Mouse (Mus musculus) embryo, embryonic 11.5 days (tissue): ENCODE data around the gene Cyyr1.
"Not testable (repeated sequence)": the region's sequence is repeated elsewhere in the genome, so short reads cannot be mapped to it uniquely, and the experiment has no call there.

Source experiments
- DNase-seq: peaks from one replicate; pipeline ENCODE4 v3.0.0-alpha.2; 2012; ENCODE audit warnings: low read depth, low spot score

Cyyr1 gene

DNA sequence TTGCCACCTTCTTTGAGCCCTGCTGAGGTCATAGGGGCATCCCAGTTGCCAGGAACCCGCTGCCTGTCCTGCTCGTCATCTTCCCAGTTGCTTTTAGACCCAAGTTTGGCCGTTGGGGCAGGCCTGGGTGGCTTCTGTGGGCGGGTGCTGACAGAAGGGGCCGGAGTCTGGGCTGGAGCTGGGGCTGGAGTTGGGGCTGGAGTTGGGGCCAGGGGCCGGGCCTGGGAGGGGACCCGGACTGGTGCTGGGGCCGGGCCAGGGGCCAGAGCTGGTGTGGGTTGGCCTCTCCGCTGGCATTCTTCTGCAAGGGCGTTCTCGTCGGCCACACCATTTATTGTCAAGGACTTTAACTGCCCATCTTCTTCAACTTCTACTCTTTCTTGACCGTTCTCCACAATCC, at the start of gene Cyyr1:
Gene Cyyr1, minus strand, starts transcription at position 101 of the 400 bp plus-strand sequence.
- not testable (repeated sequence) for DNase-seq

DNA sequence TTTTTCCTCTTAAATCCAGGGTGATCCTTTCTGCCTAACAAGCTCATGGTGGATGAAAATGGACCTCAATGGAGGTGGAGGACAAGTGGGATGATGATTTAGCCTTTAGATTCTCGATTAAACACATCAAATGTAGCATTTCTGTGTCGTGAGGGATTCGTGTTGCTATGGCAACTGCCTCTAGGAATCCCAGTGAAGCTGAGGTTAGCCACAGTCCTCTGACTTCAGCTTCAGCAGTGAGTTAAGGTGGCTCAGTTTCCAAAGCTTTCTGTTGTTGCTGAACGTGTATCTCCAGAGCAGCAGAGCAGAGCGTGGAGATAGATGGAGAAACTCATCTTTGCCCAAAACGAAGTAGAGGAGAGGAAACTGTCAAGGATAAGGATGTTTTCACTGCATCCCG, 35.6 kb upstream of the Cyyr1 start:
- DNase-seq: no peak

DNA sequence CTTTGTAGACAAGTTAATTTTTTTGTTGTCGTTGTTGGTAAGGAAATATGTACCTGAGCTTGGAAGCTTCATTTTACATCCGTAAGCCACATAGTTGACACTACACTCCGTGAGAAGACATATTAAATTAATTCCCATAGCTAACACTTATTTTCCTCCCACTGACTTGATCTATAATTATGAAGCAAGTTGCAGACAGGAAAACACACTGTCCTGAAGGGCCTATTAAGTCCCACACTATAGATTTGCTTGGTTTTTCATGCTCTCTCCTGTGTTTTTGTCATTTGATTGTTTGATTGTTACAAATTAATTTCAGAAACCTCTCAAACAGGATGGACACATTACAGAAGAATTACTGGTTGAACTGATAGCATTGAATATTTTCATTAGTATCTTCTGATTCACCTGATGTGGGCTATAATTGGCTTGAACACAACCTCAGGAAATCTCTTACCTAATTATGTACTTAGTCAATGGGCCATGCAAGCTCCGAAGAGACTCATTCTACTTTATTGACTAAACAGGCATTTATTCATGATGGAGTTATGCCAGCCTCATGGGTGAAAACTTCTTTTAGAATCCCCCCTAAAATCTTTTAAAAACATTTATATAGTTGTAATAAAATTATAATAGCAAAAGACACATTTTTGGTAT, 34.5 kb upstream of the Cyyr1 start:
- no peak for DNase-seq

DNA sequence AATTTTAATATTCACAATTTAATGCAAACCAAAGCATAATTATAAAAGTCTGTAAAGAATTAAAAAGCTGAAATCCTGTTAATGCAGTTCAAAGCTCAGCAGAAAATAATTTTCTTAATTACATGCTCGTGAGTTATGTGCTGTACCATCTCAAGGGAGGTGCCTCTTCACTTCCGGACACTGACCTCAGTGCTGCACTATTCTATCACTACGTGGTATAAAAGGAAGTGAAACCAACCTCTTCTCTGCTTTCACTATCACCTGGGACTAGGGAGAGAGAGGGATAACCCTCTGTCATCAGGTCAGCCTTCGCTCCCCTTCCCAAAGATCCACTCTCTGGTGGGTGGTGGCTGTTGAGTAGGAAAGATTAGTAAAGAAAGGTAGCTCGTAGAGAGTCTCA, 13.3 kb upstream of the Cyyr1 start:
- no peak for DNase-seq

DNA sequence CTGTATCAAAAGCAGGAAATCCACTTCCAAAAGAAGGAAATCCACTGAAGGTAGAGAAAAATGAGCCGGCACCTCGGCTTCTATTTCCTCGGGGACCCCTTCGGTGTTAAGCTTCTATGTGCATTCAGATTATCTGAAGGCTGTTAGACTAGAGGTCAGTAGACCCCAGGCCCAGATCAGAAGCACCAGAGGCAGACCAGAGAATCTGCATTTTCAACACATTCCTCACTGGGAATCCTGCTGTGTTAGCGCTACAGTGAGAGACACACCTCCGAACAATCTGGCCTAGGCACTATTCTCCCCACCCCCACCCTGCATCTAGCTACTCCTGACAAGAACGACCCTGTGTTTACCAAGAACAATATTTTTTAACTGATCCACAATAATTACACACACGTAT, 641 bp upstream of the Cyyr1 start:
- DNase-seq: no peak

DNA sequence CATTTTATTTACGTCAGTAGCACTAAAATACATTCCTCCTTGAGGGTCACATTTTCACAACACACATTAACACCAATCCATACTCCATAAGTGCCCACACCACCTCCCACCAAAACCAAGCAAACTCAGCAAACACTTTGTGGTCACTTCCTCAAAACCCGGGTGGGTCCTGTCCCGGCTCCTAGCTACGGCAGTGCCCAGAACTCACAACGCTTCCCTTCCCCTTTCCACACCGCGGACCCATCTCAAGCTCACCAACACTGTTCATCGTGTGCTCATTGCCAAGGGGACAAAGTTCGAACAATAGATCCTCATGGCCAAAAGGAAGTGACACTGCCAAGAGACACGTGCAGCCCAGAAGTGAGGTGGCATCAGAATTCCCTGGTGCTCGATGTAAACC, 1.2 kb downstream of the Cyyr1 start:
- DNase-seq: not testable (repeated sequence)

DNA sequence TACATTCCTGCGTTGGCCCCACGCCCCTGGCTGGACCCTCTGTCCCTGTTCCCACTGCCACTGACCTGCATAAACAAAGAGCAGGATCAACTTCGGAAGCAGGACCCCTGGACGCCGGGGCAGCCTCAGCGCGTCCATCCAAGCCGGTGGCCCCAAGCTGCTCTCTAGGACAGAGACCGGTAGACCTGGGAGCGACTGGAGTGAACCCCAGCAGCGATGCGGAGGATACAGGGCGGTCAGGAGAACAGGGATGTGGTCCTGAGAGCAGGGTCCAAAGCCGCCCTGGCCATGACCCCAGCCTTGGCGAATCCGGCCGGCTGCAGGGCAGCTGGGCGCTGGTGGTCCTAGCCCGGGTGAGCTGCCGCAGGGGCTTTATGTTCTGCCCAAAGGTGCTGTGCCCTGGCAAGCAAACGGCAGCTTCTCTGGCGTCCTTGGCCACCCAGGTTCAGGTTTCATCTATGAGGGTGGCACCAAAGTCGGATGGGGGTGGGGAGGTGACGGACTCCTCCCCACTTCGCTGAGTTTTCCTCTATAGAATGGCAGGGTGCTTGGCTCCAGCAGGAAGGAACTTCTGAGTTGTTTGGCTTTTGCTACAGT, 3.1 kb downstream of the Cyyr1 start:
- no peak for DNase-seq

DNA sequence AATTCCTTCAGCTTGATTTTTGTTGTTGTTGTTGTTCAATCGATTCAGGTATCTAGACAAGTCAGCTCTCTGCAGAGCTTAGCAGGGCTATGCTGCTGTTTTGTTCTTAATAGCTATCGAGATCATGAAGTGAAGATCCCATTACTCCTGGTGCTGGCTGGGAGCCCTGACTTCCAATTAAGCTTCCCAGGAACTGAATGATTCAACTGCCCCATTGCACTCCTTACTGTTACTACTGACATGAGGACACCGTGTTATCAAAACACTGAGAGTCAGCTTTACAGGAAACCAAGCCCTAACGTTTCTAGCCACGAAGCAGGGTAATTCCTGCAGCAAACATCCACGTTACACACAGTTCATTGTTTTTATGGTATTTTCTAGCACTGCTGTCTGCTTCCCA, 6.7 kb downstream of the Cyyr1 start:
- DNase-seq: no peak

DNA sequence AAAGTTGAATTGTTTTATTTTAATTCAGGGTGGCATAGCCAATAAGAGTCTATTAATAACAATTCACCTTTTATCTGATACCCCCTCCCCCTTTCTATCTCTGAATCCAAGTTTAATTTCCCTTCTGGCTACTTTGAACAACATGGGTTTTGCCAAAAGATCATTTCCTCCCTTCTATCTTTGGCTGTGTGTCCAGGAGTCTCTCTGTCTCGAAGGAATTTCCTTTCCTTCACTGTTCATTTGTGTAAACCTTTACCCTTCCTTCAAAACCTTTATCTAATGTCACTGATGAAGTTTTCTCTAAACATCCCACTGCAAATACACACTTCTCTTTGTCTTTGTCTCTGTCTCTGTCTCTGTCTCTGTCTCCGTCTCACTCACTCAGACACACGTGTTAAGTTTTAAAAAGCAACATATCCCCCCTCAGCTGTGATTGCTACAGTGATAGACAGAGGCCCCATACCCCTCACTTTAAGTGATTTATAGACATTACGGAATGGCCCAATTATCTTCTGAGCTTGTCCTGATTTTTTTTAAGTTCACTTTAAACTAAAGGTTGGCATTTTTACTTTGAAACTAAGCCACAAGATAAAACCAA, 11.4 kb downstream of the Cyyr1 start:
- no peak for DNase-seq

DNA sequence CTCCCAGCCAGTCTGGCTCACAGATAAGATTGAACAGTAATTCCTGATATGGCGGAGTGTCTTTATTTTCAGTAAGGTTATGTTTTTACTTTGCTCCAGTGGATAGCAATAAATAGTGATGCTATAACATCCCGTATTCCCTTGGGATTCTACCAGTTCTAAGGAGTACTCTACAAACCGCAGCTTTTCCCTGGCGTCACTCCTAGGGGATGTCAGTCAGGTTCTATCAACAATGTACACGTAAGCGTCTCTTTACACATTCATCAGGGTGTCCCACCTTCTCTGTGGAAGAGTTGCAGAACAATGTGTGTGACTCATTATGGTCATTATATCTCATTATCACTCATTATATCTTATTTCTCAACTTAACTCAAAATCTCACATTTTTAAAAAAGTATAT, 12.2 kb downstream of the Cyyr1 start:
- no peak for DNase-seq

DNA sequence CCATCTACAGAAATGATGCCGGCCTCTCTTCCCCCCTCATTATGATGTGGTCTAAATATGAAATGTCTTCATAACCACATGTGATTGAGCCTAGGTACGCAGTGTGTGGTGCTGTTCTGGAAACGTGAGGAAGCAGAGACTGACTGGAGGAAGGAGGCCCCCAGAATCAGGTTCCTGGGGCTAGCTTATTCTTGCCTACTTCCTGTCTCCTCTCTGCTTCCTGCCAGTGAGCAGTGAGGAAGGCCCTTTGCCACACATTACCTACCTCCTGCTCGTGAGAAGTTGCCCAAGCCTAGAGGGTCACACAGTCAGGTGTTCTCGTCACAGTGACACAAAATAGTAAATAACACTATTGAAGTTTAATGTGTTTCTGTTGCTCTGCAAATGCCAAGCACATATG, 14.8 kb downstream of the Cyyr1 start:
- DNase-seq: no peak

DNA sequence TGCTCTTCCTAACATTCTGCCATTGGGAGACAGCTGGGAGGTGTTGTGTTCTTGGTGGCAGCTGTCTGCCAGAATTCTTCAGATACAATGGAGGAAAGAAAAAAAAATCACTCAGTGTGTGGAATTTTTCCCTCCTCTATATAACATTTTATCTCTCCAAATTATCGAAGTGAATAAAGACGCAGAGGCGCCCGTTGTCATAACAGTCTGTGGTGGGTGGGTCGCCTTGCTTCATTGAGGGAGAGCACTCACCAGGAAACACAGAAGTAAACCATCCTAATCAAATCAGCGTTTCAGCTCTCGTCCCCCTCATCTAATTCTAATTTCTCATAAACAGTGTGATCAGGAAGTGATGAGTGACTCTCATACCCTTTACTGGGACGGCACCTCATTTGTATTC, 17.1 kb downstream of the Cyyr1 start:
- DNase-seq: no peak

DNA sequence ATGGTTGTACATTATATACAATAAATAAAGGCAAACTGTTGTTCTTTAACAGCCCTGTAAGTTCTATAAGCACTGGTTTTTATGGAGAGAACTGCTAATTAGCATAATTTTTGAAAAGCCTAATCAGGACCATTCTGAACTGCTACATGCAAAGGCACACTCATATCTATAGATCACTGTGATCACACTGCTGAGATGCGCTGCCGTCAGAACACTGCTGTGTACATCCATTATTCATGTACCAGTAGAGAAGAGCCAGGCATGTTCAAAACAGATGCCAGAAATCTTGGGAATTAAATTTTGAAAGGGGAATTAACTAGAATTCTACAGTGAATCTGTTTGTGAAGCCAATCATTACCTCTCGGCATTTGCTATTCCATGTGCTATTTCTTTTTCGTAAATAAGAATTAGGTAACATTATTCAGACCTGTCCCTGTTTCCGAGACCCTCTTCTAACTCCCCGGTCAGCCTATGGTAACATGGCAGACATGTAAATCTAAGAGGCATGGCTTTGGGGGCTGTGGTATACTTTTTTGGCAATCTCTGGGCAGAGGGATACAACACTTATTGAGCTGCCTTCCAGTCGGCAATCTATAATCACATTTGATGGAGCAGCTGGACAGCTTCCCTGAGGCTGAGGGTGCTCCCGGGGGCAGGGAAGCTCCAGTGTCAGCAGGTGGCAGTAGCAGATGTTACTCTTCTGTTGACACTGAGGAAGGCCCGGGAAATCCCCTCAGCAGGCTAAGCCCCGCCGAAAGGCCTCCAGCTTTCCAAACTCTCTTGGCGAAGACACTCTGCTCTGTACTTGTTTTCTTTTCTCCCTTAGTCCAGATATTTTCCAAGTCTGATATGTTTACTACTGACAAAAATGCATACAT, 25.2 kb downstream of the Cyyr1 start:
- DNase-seq: no peak

DNA sequence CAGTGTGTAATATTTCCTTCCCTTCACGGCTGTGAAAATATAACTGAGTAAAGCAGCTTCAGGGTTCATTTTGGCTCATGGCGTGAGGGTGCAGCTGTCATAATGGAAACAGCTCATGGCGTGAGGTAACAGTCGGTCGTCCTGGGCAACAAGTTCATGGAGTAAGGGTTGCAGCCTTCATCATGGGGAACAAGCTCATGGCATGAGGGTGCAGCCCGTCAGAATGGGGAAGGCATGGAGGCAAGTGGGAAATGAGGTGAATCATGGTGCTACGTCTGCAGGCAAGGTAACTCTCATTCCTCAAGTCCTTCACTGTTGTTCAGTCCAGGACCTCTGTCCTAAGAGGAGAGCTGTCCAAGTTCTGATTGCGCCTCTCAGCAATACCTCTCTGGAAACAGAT, 28.6 kb downstream of the Cyyr1 start:
- no peak for DNase-seq

DNA sequence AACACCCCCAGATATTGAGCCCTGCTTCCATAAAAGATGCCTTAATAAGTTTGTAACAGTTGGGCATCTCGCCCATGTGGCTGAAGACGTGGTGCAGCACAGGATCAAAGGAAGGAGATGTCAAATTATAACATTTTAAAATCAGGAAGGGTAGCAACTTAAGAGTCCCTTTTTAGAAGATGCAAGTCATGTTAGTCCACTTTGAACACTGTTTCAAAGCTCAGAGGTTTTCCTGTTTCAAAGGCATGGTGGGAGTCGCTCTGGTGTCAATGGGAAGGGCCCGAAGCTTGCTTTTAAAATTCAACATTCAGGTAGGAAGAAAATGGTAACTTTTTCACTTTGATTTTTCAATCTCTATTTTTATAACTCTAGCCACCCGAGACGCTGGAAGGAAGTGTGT, 45.9 kb downstream of the Cyyr1 start:
- no peak for DNase-seq

DNA sequence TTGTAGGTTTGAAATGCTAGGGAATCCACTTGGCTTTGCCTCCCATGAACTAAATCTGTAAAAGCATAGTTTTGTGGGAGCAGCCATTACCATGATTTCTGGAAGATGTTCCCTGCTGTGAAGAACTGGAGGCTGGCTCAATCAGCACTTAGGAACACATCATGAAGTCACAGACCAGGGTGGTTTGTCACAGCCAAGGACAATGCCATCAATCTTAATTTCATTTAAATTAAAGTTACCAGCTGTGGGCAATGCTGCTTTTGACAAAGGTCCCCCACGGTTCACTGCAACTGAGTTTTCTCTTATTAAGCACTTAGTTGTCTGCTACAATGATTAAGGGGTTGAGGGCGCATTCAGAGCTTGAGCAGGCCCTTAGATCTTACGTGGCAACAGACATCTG, 48.1 kb downstream of the Cyyr1 start:
- DNase-seq: peak; percentile 17

DNA sequence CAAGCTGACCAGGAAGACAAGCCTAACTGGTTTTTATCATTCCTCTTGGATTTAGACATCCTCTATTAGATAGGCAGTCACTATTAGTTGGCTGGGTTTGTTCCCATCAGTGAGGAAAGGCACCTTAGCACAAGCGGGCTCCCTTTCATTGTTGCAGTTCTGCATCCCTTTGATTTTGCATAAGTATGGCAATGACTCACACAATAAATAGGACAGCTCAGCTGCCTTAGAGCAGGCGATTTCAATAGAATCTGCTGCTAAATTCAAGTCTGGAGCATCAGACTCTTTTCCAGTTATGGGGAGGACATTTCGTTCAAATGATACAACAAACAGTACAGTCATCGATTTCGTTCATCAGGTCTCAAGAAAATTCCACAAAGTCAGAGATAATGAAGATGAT, 49.8 kb downstream of the Cyyr1 start:
- DNase-seq: no peak

DNA sequence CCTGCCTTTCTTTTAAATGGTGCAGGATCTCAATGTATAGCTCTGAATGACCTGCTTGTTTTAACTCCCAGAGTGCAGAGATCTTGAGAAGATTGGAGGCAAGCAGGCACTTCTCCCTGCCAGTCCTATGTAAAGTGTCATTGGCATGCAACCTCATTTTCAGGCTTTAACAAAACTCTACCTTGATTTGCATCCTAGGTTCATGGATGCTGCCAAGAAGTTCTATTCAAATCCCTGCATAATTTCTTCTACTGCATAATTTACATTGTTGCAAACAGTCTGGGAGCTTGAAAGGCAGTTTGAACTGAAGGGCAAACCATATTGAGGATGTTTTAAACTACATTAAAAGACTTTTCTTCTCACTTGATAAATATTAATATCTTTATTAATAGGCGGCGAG, 57.4 kb downstream of the Cyyr1 start:
- DNase-seq: no peak

DNA sequence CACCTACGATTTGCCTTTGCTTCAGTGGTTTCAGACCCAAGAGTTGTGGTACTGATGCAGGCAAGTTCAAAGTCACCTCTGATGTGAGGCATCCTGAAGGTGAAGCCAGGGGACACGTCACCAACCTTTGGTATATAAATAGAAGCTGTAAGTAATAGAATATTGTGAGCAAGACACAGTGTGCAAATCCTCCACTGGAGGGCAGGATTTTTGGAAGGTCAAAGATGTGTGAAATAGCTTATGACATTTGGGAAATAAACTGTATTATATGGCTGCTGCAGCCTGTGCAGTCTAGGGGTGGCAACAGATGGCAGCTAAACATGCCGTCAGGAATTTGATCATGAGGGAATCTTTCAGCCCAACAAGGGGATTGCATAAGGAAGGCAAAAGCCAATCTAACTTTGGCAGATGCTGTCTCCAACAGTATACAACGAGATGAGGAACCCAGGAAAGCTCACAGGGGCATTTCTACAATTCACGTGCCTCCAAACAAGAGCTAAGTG, 65.0 kb downstream of the Cyyr1 start:
- no peak for DNase-seq

DNA sequence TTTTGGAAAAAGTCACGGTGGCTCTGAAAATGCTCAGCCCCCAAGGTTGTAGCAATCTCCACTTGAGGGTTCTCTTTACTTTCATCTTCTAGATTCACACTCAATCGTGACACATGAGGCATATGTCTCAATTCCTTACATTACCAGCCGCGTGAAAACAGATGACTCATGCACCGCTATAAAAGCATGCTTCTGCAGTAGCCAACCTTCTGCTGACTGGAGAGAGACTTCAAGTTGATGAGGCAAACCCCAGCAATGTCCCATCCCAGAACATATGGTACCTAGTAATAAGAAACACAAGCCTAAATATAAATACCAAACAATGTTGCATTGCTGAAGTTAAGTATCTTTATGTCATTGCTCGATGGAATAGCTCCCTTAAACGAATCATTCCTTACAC, 65.9 kb downstream of the Cyyr1 start:
- no peak for DNase-seq

DNA sequence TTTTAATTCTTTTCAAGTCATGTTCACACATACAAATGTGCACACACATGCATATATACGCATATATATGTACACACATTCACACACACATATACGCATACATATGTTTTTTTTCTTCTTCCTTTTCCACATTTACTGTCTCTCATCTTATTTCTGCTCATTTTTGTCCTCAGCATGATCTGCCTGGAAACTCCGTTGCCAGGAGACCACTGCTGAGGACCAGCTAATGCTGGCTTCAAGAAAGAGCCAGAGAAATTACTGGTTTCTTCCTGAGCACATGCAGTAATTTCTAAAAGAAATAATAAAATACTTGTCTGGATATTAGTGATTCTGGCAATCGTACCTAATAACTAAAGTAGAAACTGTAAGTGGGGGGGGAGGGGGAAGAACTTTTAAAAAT, 68.6 kb downstream of the Cyyr1 start:
- no peak for DNase-seq

DNA sequence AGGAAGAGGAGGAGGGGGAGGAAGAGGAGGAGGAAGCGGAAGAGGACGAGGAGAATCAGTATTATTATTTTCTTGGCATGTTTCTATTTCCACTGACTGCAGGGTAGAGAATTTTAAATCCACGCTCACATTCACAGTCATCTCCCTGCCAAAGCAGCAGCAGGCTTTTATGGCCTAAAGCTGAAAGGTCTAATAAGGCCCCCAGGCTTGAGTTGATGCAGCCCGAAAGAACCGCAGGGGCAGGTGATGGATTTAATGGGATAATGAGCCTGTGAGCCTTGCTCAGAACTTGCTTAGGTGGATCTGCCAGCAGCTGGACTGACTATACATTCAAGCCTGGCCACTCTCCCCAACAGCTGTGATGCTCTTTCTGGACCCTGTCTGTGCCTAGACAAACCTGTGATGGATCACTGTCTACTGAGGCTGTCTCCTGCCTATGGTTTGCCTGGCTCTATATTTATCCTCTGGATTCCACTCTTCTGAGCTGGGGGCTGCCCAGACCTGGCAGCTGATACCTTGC, 78.6 kb downstream of the Cyyr1 start:
- no peak for DNase-seq
